In the genomic region with DNA sequence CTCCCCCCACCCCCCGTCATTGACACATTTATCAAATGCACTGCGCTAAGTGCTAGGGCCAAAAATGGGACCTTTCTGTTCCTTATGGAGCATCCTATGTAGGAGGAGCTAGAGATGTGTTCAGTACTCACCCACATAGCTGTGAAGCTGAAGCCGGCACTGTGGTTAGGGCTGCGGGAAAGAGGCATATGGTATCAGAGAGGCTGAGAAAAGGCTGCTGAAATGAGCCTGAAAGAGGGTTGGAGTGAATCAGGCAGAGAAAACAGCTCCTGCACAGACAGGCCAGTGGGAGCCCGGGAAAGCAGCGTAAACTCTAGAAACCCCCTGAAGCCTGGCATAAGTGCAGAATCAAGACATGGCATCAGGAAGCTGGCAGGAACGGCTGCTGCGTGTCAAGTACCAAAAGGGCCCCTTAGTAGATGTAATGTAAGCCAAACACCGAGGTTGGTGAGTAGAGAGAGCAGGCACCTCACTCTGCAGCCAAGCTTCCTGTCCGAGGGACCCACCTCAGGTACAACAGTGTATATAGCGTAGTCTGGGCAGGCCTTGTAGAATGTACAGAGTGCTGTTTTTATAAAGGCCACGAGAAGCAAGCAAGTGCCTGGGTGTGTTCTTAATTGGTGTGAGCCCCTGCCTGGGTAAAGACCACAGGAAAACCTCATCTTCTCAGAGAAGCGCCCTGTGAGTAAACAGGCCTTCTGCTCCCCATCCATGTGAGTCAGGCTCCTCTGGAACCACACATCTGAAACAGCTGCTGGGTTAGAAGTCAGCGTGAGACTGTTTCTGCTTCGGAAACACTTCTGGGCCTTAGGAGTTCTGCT, we compare ENCODE assay signal across 7 mouse cellular contexts. TPM values are rescaled to one million over a fixed set of nuclear protein-coding genes. Genes with fewer than 3 reads are reported as not detected.
DNase-seq lines count a peak whose midpoint lies in the region; ATAC-seq and TF ChIP-seq lines count a peak whose summit lies in the region.

No protein-coding gene starts in this region.

- no peak overlapping the region for H3K4me3 ChIP-seq in lung, embryonic 16.5 days (ENCODE audit: low read length)
- H3K4me3 ChIP-seq in lung, postnatal 0 days (ENCODE audit: low read depth, low read length), result no peak overlapping the region
- H3K4me3 ChIP-seq in embryonic fibroblast, embryonic 13.5 days (ENCODE audit: insufficient read depth, low read length), result no peak overlapping the region

- DNase-seq in lung, postnatal 0 days (ENCODE audit: low spot score), result no peak
- peak; percentile 65 to 73 for DNase-seq in left cerebral cortex, postnatal 36 days (ENCODE audit: low spot score in 2 of 2)
- peak; percentile 86 for DNase-seq in telencephalon, adult 2 months (ENCODE audit: low read depth, low spot score)
- no peak for DNase-seq in retina, postnatal 1 day
- no peak for DNase-seq in ovary, postnatal 14 days (ENCODE audit: low spot score)

- 0 out of 2 replicates have a peak, but pooled peaks have one; percentile 43 for ATAC-seq in lung, embryonic 16.5 days (ENCODE audit: low read depth)
- ATAC-seq in lung, postnatal 0 days, result no peak

- H3K9me3 ChIP-seq in lung, embryonic 16.5 days (ENCODE audit: control insufficient read depth, low read length), result no peaks in the 10 kb centered on the region
- no peaks in the 10 kb centered on the region for H3K9me3 ChIP-seq in lung, postnatal 0 days (ENCODE audit: low read length)

- H3K4me2 ChIP-seq in lung, embryonic 16.5 days (ENCODE audit: low read depth, low read length), result no peak overlapping the region
- H3K4me2 ChIP-seq in lung, postnatal 0 days (replicated peaks; ENCODE audit: low read depth, low read length), result no peak overlapping the region

- TF ChIP-seq CTCF in lung, postnatal 0 days (IDR thresholded peaks at IDR 0.05), result no peak
- TF ChIP-seq CTCF in embryonic fibroblast, embryonic 13.5 days (IDR thresholded peaks at IDR 0.05; ENCODE audit: borderline replicate concordance, insufficient read depth, low read length), result no peak

- peaks cover 15% of the 10 kb centered on the region for H3K4me1 ChIP-seq in lung, embryonic 16.5 days (replicated peaks; ENCODE audit: control insufficient read depth, insufficient read depth, low read length)
- 0 out of 2 replicates have a peak, but pooled peaks cover 4% of the 10 kb centered on the region for H3K4me1 ChIP-seq in lung, postnatal 0 days (ENCODE audit: insufficient read depth, low read depth, low read length)
- H3K4me1 ChIP-seq in embryonic fibroblast, embryonic 13.5 days (ENCODE audit: control insufficient read depth, insufficient read depth, low read length), result peaks cover 21% of the 10 kb centered on the region

- TF ChIP-seq POLR2A in embryonic fibroblast, embryonic 13.5 days (IDR thresholded peaks at IDR 0.05; ENCODE audit: low read depth, low read length), result no peak

- no peak overlapping the region; the same call in 1 of the 2 replicates for H3K27ac ChIP-seq in lung, embryonic 16.5 days (ENCODE audit: low read length)
- no peak overlapping the region for H3K27ac ChIP-seq in lung, postnatal 0 days (ENCODE audit: low read length)
- peak overlapping the region; percentile 59 for H3K27ac ChIP-seq in embryonic fibroblast, embryonic 13.5 days (ENCODE audit: insufficient read depth, low read length)

- TF ChIP-seq EP300 in lung, postnatal 0 days (IDR thresholded peaks at IDR 0.05), result no peak

- intact Hi-C loops in left cerebral cortex, postnatal 36 days (cut with DNase I), result no loop called here

- H3K36me3 ChIP-seq in lung, embryonic 16.5 days (ENCODE audit: control insufficient read depth, insufficient read depth, low read length), result no peaks in the 10 kb centered on the region
- no peaks in the 10 kb centered on the region for H3K36me3 ChIP-seq in lung, postnatal 0 days (ENCODE audit: insufficient read depth, low read length)

- no peaks in the 10 kb centered on the region for H3K27me3 ChIP-seq in lung, embryonic 16.5 days (ENCODE audit: control insufficient read depth, insufficient read depth, low read depth, low read length)
- no peaks in the 10 kb centered on the region for H3K27me3 ChIP-seq in lung, postnatal 0 days (replicated peaks; ENCODE audit: insufficient read depth, low read length)

- no peak overlapping the region for H3K9ac ChIP-seq in lung, embryonic 16.5 days (ENCODE audit: low read length)
- no peak overlapping the region for H3K9ac ChIP-seq in lung, postnatal 0 days (replicated peaks; ENCODE audit: low read depth)

- 57% methylated on average over 15 of the region's 15 CpGs for WGBS in lung, embryonic 16.5 days
- WGBS in lung, postnatal 0 days, result 53% methylated on average over 15 of the region's 15 CpGs

RNA-seq across cellular contexts. Expression of gene Arl6ip5, which starts 10.9 kb away (rescaled TPM):
- 68.2 and 72.8 TPM in 2 replicates for polyA plus RNA-seq in lung, embryonic 16.5 days (2015; fragmentation: Nextera tagmentation; extraction: Ambion mirVana)
- polyA plus RNA-seq in lung, postnatal 0 days (2015; fragmentation: Nextera tagmentation; extraction: Ambion mirVana), result 90.3 and 91.9 TPM in 2 replicates
- polyA plus RNA-seq in embryonic fibroblast, embryonic 13.5 days (2011; ENCODE audit: insufficient read length, low read depth, missing spikeins), result 140 and 204 TPM in 2 replicates
- 100 to 1,000 TPM; 194 to 211 TPM for total RNA-seq in left cerebral cortex, postnatal 36 days (2021)

RNA-seq across cellular contexts. Expression of gene Uba3, which starts 16.0 kb away (rescaled TPM):
- polyA plus RNA-seq in lung, embryonic 16.5 days (2015; fragmentation: Nextera tagmentation; extraction: Ambion mirVana), result 70.9 and 76.0 TPM in 2 replicates
- polyA plus RNA-seq in lung, postnatal 0 days (2015; fragmentation: Nextera tagmentation; extraction: Ambion mirVana), result 35.8 and 43.2 TPM in 2 replicates
- polyA plus RNA-seq in embryonic fibroblast, embryonic 13.5 days (2011; ENCODE audit: insufficient read length, low read depth, missing spikeins), result 136 and 147 TPM in 2 replicates
- 10 to 100 TPM; 64.2 to 72.2 TPM for total RNA-seq in left cerebral cortex, postnatal 36 days (2021)

RNA-seq across cellular contexts. Expression of gene Lmod3, which starts 31.1 kb away (rescaled TPM):
- 0.69 and 1.3 TPM in 2 replicates for polyA plus RNA-seq in lung, embryonic 16.5 days (2015; fragmentation: Nextera tagmentation; extraction: Ambion mirVana)
- polyA plus RNA-seq in lung, postnatal 0 days (2015; fragmentation: Nextera tagmentation; extraction: Ambion mirVana), result 0.24 and 0.31 TPM in 2 replicates
- not detected in 2 replicates for polyA plus RNA-seq in embryonic fibroblast, embryonic 13.5 days (2011; ENCODE audit: insufficient read length, low read depth, missing spikeins)
- under 1 TPM in 1 of 2 experiments, not detected in 1; 0.17 TPM for total RNA-seq in left cerebral cortex, postnatal 36 days (2021)

RNA-seq across cellular contexts. Expression of gene Tmf1, which starts 42.5 kb away (rescaled TPM):
- 30.8 and 36.9 TPM in 2 replicates for polyA plus RNA-seq in lung, embryonic 16.5 days (2015; fragmentation: Nextera tagmentation; extraction: Ambion mirVana)
- polyA plus RNA-seq in lung, postnatal 0 days (2015; fragmentation: Nextera tagmentation; extraction: Ambion mirVana), result 51.0 and 53.9 TPM in 2 replicates
- polyA plus RNA-seq in embryonic fibroblast, embryonic 13.5 days (2011; ENCODE audit: insufficient read length, low read depth, missing spikeins), result 55.8 and 62.6 TPM in 2 replicates
- 10 to 100 TPM; 51.6 to 54.3 TPM for total RNA-seq in left cerebral cortex, postnatal 36 days (2021)

Comparison
In these comparisons a context has a peak if more than half of its experiments do, and no peak if none do; other contexts are left out.
1. DNase-seq: peak in left cerebral cortex, postnatal 36 days (2 of 2) and telencephalon, adult 2 months (single experiment); none in lung, postnatal 0 days (single experiment), retina, postnatal 1 day (single experiment) and ovary, postnatal 14 days (single experiment).